Mouse (Mus musculus) embryonic fibroblast, embryonic 13.5 days (primary cell): Measurements from ENCODE around the gene Faim2. TPM values are rescaled to one million over a fixed set of nuclear protein-coding genes. Genes with fewer than 3 reads are reported as not detected.

Experiments
- H3K27ac ChIP-seq: 2 replicates; pipeline ENCODE4 v1.5.1; 2012; ENCODE audit warnings: low read length, control low read depth, inconsistent platforms; ENCODE audit not compliant: insufficient read depth
- H3K4me1 ChIP-seq: 2 replicates; pipeline ENCODE4 v1.6.1; 2011; ENCODE audit warnings: low read length; ENCODE audit not compliant: control insufficient read depth, insufficient read depth
- H3K4me3 ChIP-seq: 2 replicates; pipeline ENCODE4 v1.5.1; 2011; ENCODE audit warnings: mild to moderate bottlenecking, control low read depth, low read length; ENCODE audit not compliant: insufficient read depth
- CTCF ChIP-seq: IDR thresholded peaks from 2 replicates; pipeline ENCODE4 v1.5.1; 2011; ENCODE audit warnings: mild to moderate bottlenecking, control low read depth, low read length, moderate library complexity, borderline replicate concordance; ENCODE audit not compliant: insufficient read depth
- POLR2A ChIP-seq: IDR thresholded peaks from 2 replicates; pipeline ENCODE4 v1.6.1; 2011; ENCODE audit warnings: low read depth, mild to moderate bottlenecking, control low read depth, low read length, moderate library complexity
- polyA plus RNA-seq: library from polyadenylated mRNA; stranded (reverse); fragments of >200 nt; gene quantifications from 2 replicates; pipeline ENCODE4 v1.2.4, GENCODE M21; 2011; ENCODE audit warnings: low read depth; ENCODE audit not compliant: missing spikeins, insufficient read length

The Faim2 gene
- polyA plus RNA-seq, 1 experiment = 1.4 TPM

GRCm38 (mm10) chr15:99454585-99455279 is 73.2 kb downstream of the Faim2 start:
- Histone ChIP-seq H3K4me3 (no peak overlapping the region), H3K27ac (no peak overlapping the region), H3K4me1 (no peaks in the 10 kb centered on the region)
- TF ChIP-seq POLR2A (no peak), CTCF (no peak)

DNA sequence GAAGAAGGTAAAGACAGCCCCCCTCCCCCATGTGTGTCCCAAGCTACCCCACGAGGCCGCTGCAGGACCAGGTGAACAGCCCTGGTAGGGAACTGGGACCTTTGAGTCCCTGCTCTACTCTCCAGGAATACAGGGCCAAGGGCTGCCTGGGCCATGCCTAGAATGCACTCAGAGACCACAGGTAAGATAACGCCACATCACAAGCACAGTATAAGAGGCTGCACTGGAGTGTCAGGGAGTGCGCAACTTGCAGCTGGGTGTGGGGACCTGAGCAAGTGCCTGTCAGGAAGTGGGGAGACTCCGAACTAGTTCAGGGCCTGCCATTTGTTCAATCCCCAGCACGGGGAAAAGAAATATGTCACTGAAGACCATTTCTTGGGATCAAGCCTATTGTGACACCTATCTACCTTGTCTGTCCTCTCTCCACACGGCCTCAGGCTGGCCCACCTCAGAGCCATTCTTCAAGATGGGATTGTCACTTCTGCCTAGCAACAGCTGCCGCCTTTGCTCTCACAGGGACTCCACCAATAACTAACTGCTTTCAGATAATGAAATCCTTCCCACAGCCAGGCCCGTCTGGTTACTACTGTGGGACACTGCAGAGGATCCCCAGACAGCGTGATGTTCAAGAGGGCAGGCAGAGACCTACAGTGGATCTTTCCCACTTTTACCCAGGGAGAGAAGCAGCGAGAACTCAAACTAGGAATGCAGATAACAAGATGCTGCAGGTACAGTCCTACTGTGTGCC is 74.6 kb downstream of the Faim2 start:
- H3K27ac ChIP-seq = no peak overlapping the region
- no peak overlapping the region for H3K4me3 ChIP-seq
- TF ChIP-seq CTCF (no peak), POLR2A (no peak)
- H3K4me1 ChIP-seq = no peaks in the 10 kb centered on the region

- Histone ChIP-seq H3K4me1 (no peaks in the 10 kb centered on the region), H3K4me3 (no peak overlapping the region), H3K27ac (no peak overlapping the region)
- no peak for TF ChIP-seq CTCF
- TF ChIP-seq POLR2A = no peak
These were observed 78.1 kb downstream of the Faim2 start for GRCm38 (mm10) chr15:99449751-99450280.

GRCm38 (mm10) chr15:99449131-99449750 is 78.7 kb downstream of the Faim2 start:
- H3K4me1 ChIP-seq = no peaks in the 10 kb centered on the region

More at GRCm38 (mm10) chr15:99449131-99449750, 78.7 kb downstream of the Faim2 start:
- TF ChIP-seq POLR2A (no peak), CTCF (no peak)
- no peak overlapping the region for H3K27ac ChIP-seq
- H3K4me3 ChIP-seq = no peak overlapping the region

Other genes starting within 250 kb of the Faim2 start
- 24.4 and 25.7 TPM in 2 replicates for gene Prpf40b, start 233.1 kb downstream of the Faim2 start, polyA plus RNA-seq
- gene Fam186b, start 232.3 kb downstream of the Faim2 start, polyA plus RNA-seq = not detected in 2 replicates
- 49.5 and 51.2 TPM in 2 replicates for gene Fmnl3, start 157.7 kb downstream of the Faim2 start, polyA plus RNA-seq
- 419 and 479 TPM in 2 replicates for gene Tmbim6, start 135.3 kb downstream of the Faim2 start, polyA plus RNA-seq
- gene Nckap5l, start 70.4 kb downstream of the Faim2 start, polyA plus RNA-seq = 11.6 and 18.6 TPM in 2 replicates
- 3.5 and 5.8 TPM in 2 replicates for gene Bcdin3d, start 53.4 kb downstream of the Faim2 start, polyA plus RNA-seq
- gene Aqp2, start 50.9 kb upstream of the Faim2 start, polyA plus RNA-seq = not detected in 2 replicates
- 4.2 and 7.0 TPM in 2 replicates for gene Aqp5, start 62.6 kb upstream of the Faim2 start, polyA plus RNA-seq
- gene Aqp6, start 73.2 kb upstream of the Faim2 start, polyA plus RNA-seq = not detected in 2 replicates
- gene Racgap1, start 123.5 kb upstream of the Faim2 start, polyA plus RNA-seq = 47.1 and 72.4 TPM in 2 replicates
- gene Asic1, start 142.2 kb upstream of the Faim2 start, polyA plus RNA-seq = 0.65 and 1.0 TPM in 2 replicates
- 28.1 and 36.8 TPM in 2 replicates for gene Smarcd1, start 174.0 kb upstream of the Faim2 start, polyA plus RNA-seq
- not detected in 2 replicates for gene Gm17349, start 177.3 kb upstream of the Faim2 start, polyA plus RNA-seq
- gene Gpd1, start 189.3 kb upstream of the Faim2 start, polyA plus RNA-seq = 0.53 and 0.54 TPM in 2 replicates
- 58.2 and 66.5 TPM in 2 replicates for gene Cox14, start 197.5 kb upstream of the Faim2 start, polyA plus RNA-seq
- gene Cers5, start 244.7 kb upstream of the Faim2 start, polyA plus RNA-seq = 75.9 and 82.1 TPM in 2 replicates